Comparison of ENCODE assay signal across 21 mouse cellular contexts in genomic region chr13:45680651-45681050, GRCm38 (mm10).
DNase-seq lines count a peak whose midpoint lies in the region; ATAC-seq and TF ChIP-seq lines count a peak whose summit lies in the region.
"Had no signal": no experiment of that assay in that cellular context is flagged by ENCODE, and none has a peak within 500 bp of the region (broad histone marks: within the 10 kb centered on the region; RNA-seq: fewer than 3 reads in every experiment).

No protein-coding gene starts in this region.

- no peak overlapping the region for H3K4me2 ChIP-seq in lung, embryonic 14.5 days
- no peak overlapping the region for H3K4me2 ChIP-seq in heart, embryonic 12.5 days
- H3K4me2 ChIP-seq: hindbrain, embryonic 14.5 days; intestine, embryonic 15.5 days; liver, embryonic 15.5 days had no signal

- no peak overlapping the region for H3K9ac ChIP-seq in lung, embryonic 14.5 days
- H3K9ac ChIP-seq in heart, embryonic 12.5 days = no peak overlapping the region
- H3K9ac ChIP-seq: hindbrain, embryonic 14.5 days; intestine, embryonic 15.5 days; liver, embryonic 15.5 days had no signal

- peak; percentile 63 for DNase-seq in lung, embryonic 14.5 days
- DNase-seq in lung, adult 18-20 months = no peak
- peak; percentile 37 for DNase-seq in heart, postnatal 4 days
- no peak for DNase-seq in layer of hippocampus, postnatal 36 days
- DNase-seq: adrenal gland, postnatal 10 days; cerebellum, adult 18-20 months; cerebellum, postnatal 36 days; gastrocnemius, postnatal 36 days; layer of hippocampus, adult 9-11 months; right cerebral cortex, adult 18-20 months had no signal

- WGBS in lung, embryonic 14.5 days = 50% methylated on average over 5 of the region's 5 CpGs
- 42% methylated on average over 5 of the region's 5 CpGs for WGBS in heart, embryonic 12.5 days

- no peak overlapping the region for H3K27ac ChIP-seq in lung, embryonic 14.5 days (ENCODE audit: low read depth)
- peak overlapping the region; percentile 89 for H3K27ac ChIP-seq in brown adipose tissue, adult 24 weeks (replicated peaks; ENCODE audit: low read depth, low read length)
- 0 out of 2 replicates have a peak overlapping the region, but pooled peaks have one; percentile 37 for H3K27ac ChIP-seq in heart, embryonic 12.5 days (ENCODE audit: poor library complexity, severe bottlenecking)
- H3K27ac ChIP-seq: hindbrain, embryonic 14.5 days; intestine, embryonic 15.5 days; kidney, postnatal 0 days; liver, embryonic 15.5 days had no signal

- H3K4me1 ChIP-seq in lung, embryonic 14.5 days (ENCODE audit: insufficient read depth) = no peaks in the 10 kb centered on the region
- peaks cover 14% of the 10 kb centered on the region; the same call in 1 of the 2 replicates for H3K4me1 ChIP-seq in brown adipose tissue, adult 24 weeks (ENCODE audit: control insufficient read depth, insufficient read depth, insufficient read length, low read length)
- peaks cover 41% of the 10 kb centered on the region for H3K4me1 ChIP-seq in heart, embryonic 12.5 days (replicated peaks)
- H3K4me1 ChIP-seq: intestine, embryonic 15.5 days; liver, embryonic 15.5 days had no signal

- no peaks in the 10 kb centered on the region for H3K27me3 ChIP-seq in lung, embryonic 14.5 days (ENCODE audit: insufficient read depth, low read length)
- no peaks in the 10 kb centered on the region for H3K27me3 ChIP-seq in heart, embryonic 12.5 days (replicated peaks)
- H3K27me3 ChIP-seq: intestine, embryonic 15.5 days; liver, embryonic 15.5 days; megakaryocyte, embryonic 14.5 days had no signal

- no peaks in the 10 kb centered on the region for H3K36me3 ChIP-seq in lung, embryonic 14.5 days (ENCODE audit: insufficient read depth)
- H3K36me3 ChIP-seq in heart, embryonic 12.5 days = no peaks in the 10 kb centered on the region
- H3K36me3 ChIP-seq: intestine, embryonic 15.5 days; liver, embryonic 15.5 days had no signal

- ATAC-seq in lung, embryonic 14.5 days (ENCODE audit: insufficient read depth) = no peak
- no peak for ATAC-seq in heart, embryonic 12.5 days (ENCODE audit: insufficient number of reproducible peaks, low FRiP score)
- no peak for ATAC-seq in megakaryocyte progenitor cell, adult 5-6 weeks (replicated peaks; ENCODE audit: poor library complexity)
- ATAC-seq: forebrain, embryonic 14.5 days; intestine, embryonic 15.5 days had no signal

- no peak for TF ChIP-seq CTCF in lung, embryonic 14.5 days (IDR thresholded peaks at IDR 0.05; ENCODE audit: low read depth)

- no peaks in the 10 kb centered on the region for H3K9me3 ChIP-seq in lung, embryonic 14.5 days (ENCODE audit: low read depth, low read length)
- no peaks in the 10 kb centered on the region for H3K9me3 ChIP-seq in heart, embryonic 12.5 days (replicated peaks)
- H3K9me3 ChIP-seq: G1E; intestine, embryonic 15.5 days; liver, embryonic 15.5 days; megakaryocyte, embryonic 14.5 days had no signal

- H3K4me3 ChIP-seq in lung, embryonic 14.5 days (ENCODE audit: low read depth, low read length) = no peak overlapping the region
- H3K4me3 ChIP-seq in brown adipose tissue, adult 24 weeks (ENCODE audit: insufficient read depth, low read depth, low read length) = no peak overlapping the region
- no peak overlapping the region for H3K4me3 ChIP-seq in heart, embryonic 12.5 days
- H3K4me3 ChIP-seq: erythroblast, embryonic 14.5 days; intestine, embryonic 15.5 days; liver, embryonic 15.5 days; megakaryocyte, embryonic 14.5 days had no signal

Comparison
In these comparisons a context has a peak if more than half of its experiments do, and no peak if none do; other contexts are left out.
1. DNase-seq: peak in lung, embryonic 14.5 days (single experiment) and heart, postnatal 4 days (single experiment); none in lung, adult 18-20 months (0 of 2) and layer of hippocampus, postnatal 36 days (0 of 2).